Mouse (Mus musculus): ENCODE results near the gene Spr.
"Not testable (repeated sequence)": the region's sequence is repeated elsewhere in the genome, so short reads cannot be mapped to it uniquely, and the experiment has no call there.

Spr gene

DNA sequence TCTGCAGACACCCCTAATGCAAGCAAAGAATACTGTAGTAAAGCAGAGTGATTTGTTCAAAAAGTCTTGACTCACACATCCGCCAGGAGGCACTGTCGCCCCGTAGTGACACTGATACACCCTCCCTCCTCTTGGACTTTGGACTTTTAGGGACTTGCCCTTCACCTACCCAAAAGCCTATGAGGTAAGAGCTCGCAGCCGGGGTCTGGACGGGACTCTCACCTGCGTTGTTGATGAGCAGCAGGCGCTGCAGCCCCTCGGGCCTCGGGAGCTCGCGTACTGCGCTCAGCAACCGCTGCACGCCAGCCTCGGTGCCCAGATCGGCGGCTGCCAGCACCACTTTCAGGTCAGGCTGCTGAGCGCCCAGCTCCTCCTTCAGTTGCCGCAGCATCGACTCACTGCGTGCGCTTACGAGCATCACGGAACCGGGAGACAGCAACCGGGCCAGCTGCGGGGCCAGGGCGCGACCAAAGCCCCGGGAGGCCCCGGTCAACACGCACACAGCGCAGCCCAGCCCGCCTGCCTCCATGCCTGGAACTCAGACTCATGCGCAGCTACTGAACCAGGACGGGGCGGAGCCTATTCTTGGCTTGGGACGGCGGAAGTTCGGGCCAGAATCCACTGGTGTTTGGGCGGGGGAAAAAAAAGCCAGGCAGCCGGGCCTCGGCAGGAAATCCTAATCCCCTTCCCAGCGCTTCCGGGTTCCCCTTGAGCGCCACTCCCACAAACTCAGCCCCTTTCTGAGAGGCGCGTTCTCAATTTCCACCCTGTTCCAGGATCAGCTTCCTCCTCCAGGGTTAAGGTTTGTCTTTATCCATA lies at the start of gene Spr:
TSS of gene Spr (minus strand) at position 550 of the 819 bp plus-strand sequence.
- peak; percentile 84 for DNase-seq

DNA sequence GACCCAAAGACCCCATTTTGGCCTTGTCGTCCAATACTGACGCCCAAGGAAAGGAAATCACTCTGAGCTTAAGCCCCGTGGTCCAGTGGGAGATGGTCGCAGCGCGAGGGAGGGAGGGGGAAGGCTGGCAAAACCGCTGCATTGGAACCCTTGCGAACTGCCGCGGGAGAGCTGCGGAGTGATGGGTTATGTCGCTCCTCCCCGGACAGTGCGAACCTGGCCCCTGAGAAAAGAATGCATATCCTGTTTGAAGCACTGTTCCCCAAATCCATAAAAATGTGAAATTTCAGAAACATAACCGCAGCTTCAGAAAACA lies 49.1 kb upstream of the Spr start:
- no peak for DNase-seq

- no peak for DNase-seq
These were observed 48.6 kb upstream of the Spr start for GRCm38 (mm10) chr6:85186033-85186743.

DNA sequence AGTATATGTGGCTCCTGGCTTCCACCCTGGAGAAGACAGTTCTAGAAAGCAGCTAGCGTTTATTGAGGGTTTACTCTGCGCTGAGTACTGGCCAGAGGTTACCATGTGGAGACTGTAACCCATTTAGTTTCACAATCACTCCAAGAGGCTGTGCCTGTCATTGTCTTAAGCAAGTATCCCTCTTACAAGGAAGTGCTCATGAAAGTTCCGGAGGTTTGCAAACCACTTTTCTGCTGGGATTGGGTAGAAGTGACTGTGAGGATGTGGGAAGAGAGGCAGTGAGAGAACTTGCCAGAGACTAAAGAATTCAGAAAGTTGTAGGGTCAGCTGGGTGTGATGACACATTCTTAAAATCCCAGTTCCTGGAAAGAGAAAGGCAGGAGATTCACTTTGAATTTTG lies 46.4 kb upstream of the Spr start:
- no peak for DNase-seq

DNA sequence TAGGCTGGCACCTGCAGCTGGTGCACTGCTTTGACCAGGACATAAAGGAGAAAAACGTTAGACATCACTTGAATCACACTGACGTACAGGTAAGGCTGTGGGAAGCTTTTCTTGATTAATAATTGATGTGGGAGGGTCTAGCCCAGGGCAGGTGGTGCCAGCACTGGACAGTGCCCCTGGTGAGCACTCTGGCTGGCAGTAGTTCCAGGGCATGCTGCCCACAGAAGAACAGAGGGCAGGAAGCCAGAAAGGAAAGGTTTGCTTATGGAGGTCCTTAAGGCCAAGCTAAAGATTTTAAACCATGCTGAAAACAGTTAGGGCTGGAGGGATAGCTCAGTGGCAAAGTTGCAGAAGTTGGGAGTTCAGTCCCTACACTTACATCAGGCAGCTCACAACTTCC lies 42.5 kb upstream of the Spr start:
- DNase-seq = no peak

GRCm38 (mm10) chr6:85179569-85179968 lies 42.0 kb upstream of the Spr start:
- no peak for DNase-seq

DNA sequence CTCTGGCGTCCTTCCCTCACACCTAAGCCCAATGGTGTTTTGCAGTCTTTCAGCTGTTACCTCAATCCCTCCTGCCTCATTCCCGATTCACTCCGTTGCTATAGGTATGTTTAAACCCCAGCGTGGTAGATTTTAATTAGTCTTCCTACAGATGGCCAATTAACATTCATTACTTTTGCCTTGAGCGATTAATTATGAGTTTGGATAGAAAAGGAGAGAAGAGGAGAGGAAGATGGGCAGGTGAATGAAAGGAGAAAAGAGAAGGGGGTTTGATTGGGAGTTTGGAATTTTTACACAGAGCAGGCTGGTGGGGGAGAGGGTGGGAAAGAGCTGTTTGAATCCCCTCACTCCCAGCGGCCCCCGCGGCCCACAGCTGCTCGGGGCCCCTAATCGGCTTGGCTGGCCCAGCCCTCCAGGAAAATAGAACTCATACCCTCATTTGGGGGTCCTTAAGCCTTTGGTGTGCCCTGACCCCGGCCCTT lies 27.9 kb upstream of the Spr start:
- DNase-seq = no peak

- no peak for DNase-seq
These were observed 22.8 kb upstream of the Spr start for GRCm38 (mm10) chr6:85160201-85160923.

- not testable (repeated sequence) for DNase-seq
These were observed 21.7 kb upstream of the Spr start for GRCm38 (mm10) chr6:85159092-85159760.

DNA sequence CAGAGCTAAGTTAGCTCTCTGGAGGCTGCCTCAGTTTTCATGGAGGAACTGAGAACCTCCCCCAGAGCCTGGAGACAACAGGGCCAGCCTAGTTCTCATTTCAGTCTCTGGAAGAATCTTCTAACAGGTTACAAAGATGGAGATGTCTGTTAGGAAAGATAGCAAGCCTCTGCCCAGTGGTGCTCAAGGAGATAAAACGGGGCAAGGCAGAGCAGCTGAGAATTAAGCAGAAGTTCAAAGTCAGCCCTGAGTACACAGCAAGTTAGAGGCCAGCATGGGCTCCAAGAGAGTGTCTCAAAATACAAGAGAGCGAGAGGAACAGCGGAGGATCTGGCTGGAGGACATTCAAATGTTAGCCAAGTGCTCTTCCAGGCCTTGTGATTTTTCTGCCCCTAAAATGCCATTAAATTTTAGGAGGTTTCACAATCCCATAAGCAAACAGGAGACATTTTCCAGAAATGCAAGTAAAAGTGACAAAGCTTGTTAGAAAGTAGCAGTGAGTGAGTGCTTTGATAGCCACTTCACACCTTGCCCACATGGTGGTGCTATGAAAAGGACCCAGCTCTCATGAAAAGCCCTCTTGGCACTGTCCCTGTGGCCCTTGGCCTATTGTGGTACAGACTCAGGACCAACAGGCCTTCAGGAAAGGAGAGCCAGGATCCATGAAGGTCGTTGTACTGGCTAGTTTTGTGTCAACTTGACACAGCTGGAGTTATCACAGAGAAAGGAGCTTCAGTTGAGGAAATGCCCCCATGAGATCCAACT lies 20.7 kb upstream of the Spr start:
- DNase-seq = not testable (repeated sequence)

- DNase-seq = not testable (repeated sequence)
These were observed 19.0 kb upstream of the Spr start for GRCm38 (mm10) chr6:85156551-85156950.

DNA sequence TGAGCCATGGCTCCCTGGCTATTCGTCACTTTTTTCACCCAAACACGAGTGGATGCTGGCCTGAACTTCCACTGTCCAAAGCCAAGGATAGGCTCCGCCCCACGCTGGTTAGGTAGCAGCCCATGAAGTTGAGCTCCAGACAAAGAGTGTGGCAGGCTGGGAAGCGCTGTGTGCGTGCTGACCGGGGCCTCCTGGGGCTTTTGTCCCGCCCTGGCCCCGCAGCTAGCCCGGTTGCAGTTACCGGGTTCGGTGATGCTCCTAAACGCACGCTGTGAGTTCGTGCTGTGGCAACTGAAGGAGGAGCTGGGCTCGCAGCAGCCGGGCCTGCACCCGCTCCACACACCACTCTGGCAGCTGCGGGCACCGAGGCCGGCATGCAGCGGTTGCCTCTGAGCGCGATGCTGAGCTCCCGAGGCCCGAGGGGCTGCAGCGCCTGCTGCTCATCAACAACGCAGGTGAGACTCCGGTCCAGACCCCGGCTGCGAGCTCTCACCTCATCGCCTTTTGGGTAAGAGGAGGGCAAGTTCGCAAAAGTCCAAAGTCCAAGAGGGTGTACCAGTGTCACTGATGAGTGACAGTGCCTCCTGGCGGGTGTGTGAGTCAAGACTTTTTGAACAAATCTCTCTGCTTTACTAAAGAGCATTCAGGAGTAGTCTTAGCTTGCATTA lies 17.4 kb upstream of the Spr start:
- DNase-seq = no peak

- peak; percentile 72 for DNase-seq
These were observed 16.5 kb upstream of the Spr start for GRCm38 (mm10) chr6:85153970-85154540.

DNA sequence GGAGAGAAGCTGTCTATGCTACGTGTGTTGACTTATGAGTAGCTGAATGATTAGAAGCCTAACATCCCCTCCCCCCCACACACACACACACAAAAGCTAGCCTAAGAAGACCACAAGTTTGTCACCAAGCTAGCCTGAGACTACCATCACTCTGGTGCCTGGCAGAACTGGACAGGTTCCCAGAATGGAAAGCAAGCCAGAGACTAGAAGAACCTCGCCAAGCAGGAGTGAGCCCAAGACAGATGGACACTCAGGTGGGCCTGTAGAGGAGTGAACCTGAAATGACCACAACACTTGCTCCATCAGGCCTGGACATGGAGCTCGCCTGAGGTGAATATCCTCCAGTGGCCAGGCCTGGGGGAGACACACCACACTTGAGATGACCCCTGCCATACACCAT lies 12.8 kb upstream of the Spr start:
- peak; percentile 58 for DNase-seq

- no peak for DNase-seq
These were observed 10.1 kb upstream of the Spr start for GRCm38 (mm10) chr6:85147636-85148035.

DNA sequence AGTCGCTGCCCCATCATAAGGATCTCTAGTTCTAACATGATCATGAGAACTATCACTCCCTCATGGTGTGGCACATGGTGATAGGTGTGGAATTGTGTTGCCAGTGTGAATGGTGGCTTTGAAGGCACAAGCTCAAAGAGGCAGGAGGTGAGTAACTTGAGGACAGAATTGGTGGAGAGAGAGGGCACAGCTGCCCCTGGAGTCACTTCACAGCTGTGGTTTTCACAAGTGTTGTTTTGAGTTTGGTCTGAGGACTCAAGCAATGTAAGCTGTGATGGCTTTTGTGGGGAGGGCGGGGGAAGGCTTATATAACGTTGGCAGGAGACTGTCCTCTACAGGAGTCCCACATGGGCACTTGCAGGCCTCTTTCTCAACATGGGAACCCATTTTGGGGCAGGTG lies 6.9 kb upstream of the Spr start:
- no peak for DNase-seq

- DNase-seq = not testable (repeated sequence)
These were observed 3.4 kb upstream of the Spr start for GRCm38 (mm10) chr6:85141013-85141412.

DNA sequence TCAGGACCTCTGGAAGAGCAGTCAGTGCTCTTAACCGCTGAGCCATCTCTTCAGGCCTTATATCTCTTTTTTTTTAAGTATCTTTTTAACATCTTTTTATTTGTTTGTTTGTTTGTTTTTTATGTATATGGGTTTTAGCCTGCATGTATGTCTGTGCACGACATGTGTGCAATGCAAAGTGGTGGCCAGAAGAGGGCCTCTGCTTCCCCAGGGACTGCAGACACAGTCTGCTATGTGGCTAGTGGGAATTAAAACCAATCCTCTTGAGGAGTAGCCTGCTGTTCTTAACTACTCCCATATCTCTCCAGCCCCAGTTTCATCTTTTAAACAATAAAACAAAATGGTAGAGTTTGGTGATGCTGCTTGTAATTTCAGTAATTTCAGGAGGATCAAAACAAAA lies 2.0 kb upstream of the Spr start:
- no peak for DNase-seq

DNA sequence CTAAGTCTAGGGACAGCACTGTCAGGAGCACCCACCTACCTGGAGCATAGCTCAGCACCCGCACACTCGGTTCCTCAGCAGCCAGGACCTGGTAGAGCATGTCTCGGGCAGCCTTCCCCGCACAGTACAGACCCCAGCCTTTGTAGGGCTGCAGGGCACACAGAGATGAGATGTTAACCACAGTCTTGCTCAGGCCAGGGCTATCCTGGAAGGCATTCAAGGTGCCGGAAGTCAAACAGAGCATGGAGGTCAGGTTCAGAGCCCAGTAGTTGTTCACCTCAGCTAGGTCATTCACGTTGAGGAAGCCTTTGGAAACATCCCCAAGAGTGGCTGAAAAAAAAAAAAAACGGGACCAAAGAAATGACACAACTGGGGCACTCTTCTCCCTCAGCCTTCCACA lies 782 bp downstream of the Spr start:
- peak; percentile 28 for DNase-seq

GRCm38 (mm10) chr6:85132794-85133193 lies 4.8 kb downstream of the Spr start:
- not testable (repeated sequence) for DNase-seq

DNA sequence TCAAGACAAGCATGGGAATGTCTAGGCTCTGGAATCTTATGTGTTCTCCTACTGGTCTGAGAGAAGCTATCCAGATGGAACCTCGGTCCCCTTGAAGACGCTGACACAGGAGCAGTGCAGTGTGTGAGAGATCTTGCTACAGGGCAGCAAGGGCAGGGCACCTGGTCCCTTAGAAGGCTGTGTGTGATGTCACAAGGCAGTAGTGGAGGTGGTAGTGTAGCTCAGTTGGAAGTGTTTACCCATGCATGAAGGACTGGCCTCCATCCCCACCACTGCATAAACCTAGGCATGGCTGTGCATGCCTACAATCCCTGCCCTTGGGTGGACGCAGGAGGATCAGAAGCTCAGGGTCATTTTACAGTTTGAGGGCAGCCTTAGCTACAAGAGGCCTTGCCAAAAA lies 5.3 kb downstream of the Spr start:
- not testable (repeated sequence) for DNase-seq

Measured in cerebellum, adult 11-12 months (tissue).